Mouse (Mus musculus): ENCODE results near the gene Ldb2. TPM values are rescaled to one million over a fixed set of nuclear protein-coding genes. Genes with fewer than 3 reads are reported as not detected.

Gene Ldb2
- polyA plus RNA-seq, 1 experiment from 2014 or later: 91.7 TPM

- 54% methylated on average over 4 of the region's 4 CpGs for WGBS
- Histone ChIP-seq H3K27me3 (replicated peaks; ENCODE audit: insufficient read depth, low read length) (no peaks in the 10 kb centered on the region), H3K27ac (ENCODE audit: low read length) (no peak overlapping the region), H3K4me2 (replicated peaks; ENCODE audit: low read depth, low read length) (no peak overlapping the region), H3K4me3 (ENCODE audit: low read depth, low read length) (no peak overlapping the region), H3K9ac (replicated peaks; ENCODE audit: low read depth) (no peak overlapping the region), H3K36me3 (ENCODE audit: insufficient read depth, low read length) (no peaks in the 10 kb centered on the region), H3K9me3 (ENCODE audit: low read length) (no peaks in the 10 kb centered on the region), H3K4me1 (ENCODE audit: insufficient read depth, low read depth, low read length) (no peaks in the 10 kb centered on the region)
- DNase-seq (ENCODE audit: low spot score) (no peak), ATAC-seq (no peak)
- TF ChIP-seq EP300 (IDR thresholded peaks at IDR 0.05) (no peak), CTCF (IDR thresholded peaks at IDR 0.05) (no peak)
Observed at GRCm38 (mm10) chr5:44645952-44646841, 153.3 kb downstream of the Ldb2 start.

GRCm38 (mm10) chr5:44643079-44643478, 156.4 kb downstream of the Ldb2 start:
- no peaks in the 10 kb centered on the region for H3K27me3 ChIP-seq (replicated peaks; ENCODE audit: insufficient read depth, low read length)
- no peak overlapping the region for H3K27ac ChIP-seq (ENCODE audit: low read length)
- no peaks in the 10 kb centered on the region for H3K9me3 ChIP-seq (ENCODE audit: low read length)
- no peaks in the 10 kb centered on the region for H3K4me1 ChIP-seq (ENCODE audit: insufficient read depth, low read depth, low read length)
- no peak for ATAC-seq
- no peak overlapping the region for H3K4me2 ChIP-seq (replicated peaks; ENCODE audit: low read depth, low read length)
- no peak for DNase-seq (ENCODE audit: low spot score)
- TF ChIP-seq EP300 (IDR thresholded peaks at IDR 0.05) (no peak), CTCF (IDR thresholded peaks at IDR 0.05) (no peak)
- 93% methylated on average over 3 of the region's 3 CpGs for WGBS
- H3K36me3 ChIP-seq (ENCODE audit: insufficient read depth, low read length): no peaks in the 10 kb centered on the region
- H3K4me3 ChIP-seq (ENCODE audit: low read depth, low read length): no peak overlapping the region
- H3K9ac ChIP-seq (replicated peaks; ENCODE audit: low read depth): no peak overlapping the region

- ATAC-seq (no peak), DNase-seq (ENCODE audit: low spot score) (no peak)
- Histone ChIP-seq H3K4me1 (ENCODE audit: insufficient read depth, low read depth, low read length) (no peaks in the 10 kb centered on the region), H3K27ac (ENCODE audit: low read length) (no peak overlapping the region), H3K9me3 (ENCODE audit: low read length) (no peaks in the 10 kb centered on the region), H3K4me3 (ENCODE audit: low read depth, low read length) (no peak overlapping the region), H3K4me2 (replicated peaks; ENCODE audit: low read depth, low read length) (no peak overlapping the region), H3K36me3 (ENCODE audit: insufficient read depth, low read length) (no peaks in the 10 kb centered on the region), H3K27me3 (replicated peaks; ENCODE audit: insufficient read depth, low read length) (no peaks in the 10 kb centered on the region), H3K9ac (replicated peaks; ENCODE audit: low read depth) (no peak overlapping the region)
- TF ChIP-seq EP300 (IDR thresholded peaks at IDR 0.05) (no peak), CTCF (IDR thresholded peaks at IDR 0.05) (no peak)
- 66% methylated on average over 4 of the region's 4 CpGs for WGBS
Observed at GRCm38 (mm10) chr5:44641060-44641459, 158.4 kb downstream of the Ldb2 start.

GRCm38 (mm10) chr5:44635546-44635945, 163.9 kb downstream of the Ldb2 start:
- 79% methylated on average over 6 of the region's 6 CpGs for WGBS
- no peak for ATAC-seq

GRCm38 (mm10) chr5:44629034-44629625, 170.3 kb downstream of the Ldb2 start:
- Histone ChIP-seq H3K4me2 (replicated peaks; ENCODE audit: low read depth, low read length) (no peak overlapping the region), H3K4me3 (ENCODE audit: low read depth, low read length) (no peak overlapping the region), H3K27me3 (replicated peaks; ENCODE audit: insufficient read depth, low read length) (no peaks in the 10 kb centered on the region), H3K9me3 (ENCODE audit: low read length) (no peaks in the 10 kb centered on the region), H3K36me3 (ENCODE audit: insufficient read depth, low read length) (no peaks in the 10 kb centered on the region), H3K9ac (replicated peaks; ENCODE audit: low read depth) (no peak overlapping the region), H3K27ac (ENCODE audit: low read length) (no peak overlapping the region), H3K4me1 (ENCODE audit: insufficient read depth, low read depth, low read length) (no peaks in the 10 kb centered on the region)
- no peak for TF ChIP-seq CTCF (IDR thresholded peaks at IDR 0.05)
- no peak for TF ChIP-seq EP300 (IDR thresholded peaks at IDR 0.05)
- WGBS: 84% methylated on average over 3 of the region's 3 CpGs
- ATAC-seq: no peak
- no peak for DNase-seq (ENCODE audit: low spot score)

More at GRCm38 (mm10) chr5:44635546-44635945, 163.9 kb downstream of the Ldb2 start:
- H3K9me3 ChIP-seq (ENCODE audit: low read length): no peaks in the 10 kb centered on the region
- no peak for TF ChIP-seq CTCF (IDR thresholded peaks at IDR 0.05)
- no peak for TF ChIP-seq EP300 (IDR thresholded peaks at IDR 0.05)
- H3K4me1 ChIP-seq (ENCODE audit: insufficient read depth, low read depth, low read length): no peaks in the 10 kb centered on the region
- no peak overlapping the region for H3K4me3 ChIP-seq (ENCODE audit: low read depth, low read length)
- H3K36me3 ChIP-seq (ENCODE audit: insufficient read depth, low read length): no peaks in the 10 kb centered on the region
- H3K27ac ChIP-seq (ENCODE audit: low read length): no peak overlapping the region
- no peak for DNase-seq (ENCODE audit: low spot score)
- no peaks in the 10 kb centered on the region for H3K27me3 ChIP-seq (replicated peaks; ENCODE audit: insufficient read depth, low read length)
- H3K4me2 ChIP-seq (replicated peaks; ENCODE audit: low read depth, low read length): no peak overlapping the region
- H3K9ac ChIP-seq (replicated peaks; ENCODE audit: low read depth): no peak overlapping the region

- no peak overlapping the region for H3K4me3 ChIP-seq (ENCODE audit: low read depth, low read length)
- H3K27ac ChIP-seq (ENCODE audit: low read length): no peak overlapping the region
- no peaks in the 10 kb centered on the region for H3K27me3 ChIP-seq (replicated peaks; ENCODE audit: insufficient read depth, low read length)
- H3K4me1 ChIP-seq (ENCODE audit: insufficient read depth, low read depth, low read length): no peaks in the 10 kb centered on the region
- DNase-seq (ENCODE audit: low spot score): no peak
- TF ChIP-seq EP300 (IDR thresholded peaks at IDR 0.05) (no peak), CTCF (IDR thresholded peaks at IDR 0.05) (no peak)
- WGBS: 89% methylated on average over 5 of the region's 5 CpGs
- ATAC-seq: no peak
- H3K4me2 ChIP-seq (replicated peaks; ENCODE audit: low read depth, low read length): no peak overlapping the region
- H3K36me3 ChIP-seq (ENCODE audit: insufficient read depth, low read length): no peaks in the 10 kb centered on the region
- no peaks in the 10 kb centered on the region for H3K9me3 ChIP-seq (ENCODE audit: low read length)
- H3K9ac ChIP-seq (replicated peaks; ENCODE audit: low read depth): no peak overlapping the region
Observed at GRCm38 (mm10) chr5:44627487-44627886, 172.0 kb downstream of the Ldb2 start.

Data from lung, postnatal 0 days (tissue).